Mouse (Mus musculus) heart, postnatal 0 days (tissue): ENCODE data around the gene Mmp15.

Experiments used
- CTCF ChIP-seq: IDR thresholded peaks from 2 replicates; pipeline ENCODE4 v1.5.1; 2016; ENCODE audit warnings: antibody characterized with exemption, control low read depth, low read depth
- EP300 ChIP-seq: IDR thresholded peaks from 2 replicates; pipeline ENCODE4 v1.6.1; 2016; ENCODE audit warnings: antibody characterized with exemption, low read depth

- TF ChIP-seq CTCF (no peak), EP300 (no peak)
Measured at GRCm38 (mm10) chr8:95396752-95397151, 44.7 kb downstream of the Mmp15 start.
